Mouse (Mus musculus) lung, adult 18-20 months (tissue): ENCODE measurements around the gene Ccni.

Experiments
- DNase-seq, 2 experiments: peaks; one replicate each; pipeline ENCODE4 v3.0.0; 2022; ENCODE audit warnings: mixed read lengths in 2 of 2

Gene Ccni

GRCm38 (mm10) chr5:93190428-93190827 is 15.9 kb downstream of the Ccni start:
- no peak for DNase-seq

- no peak for DNase-seq
Measured at GRCm38 (mm10) chr5:93189607-93190006, 16.7 kb downstream of the Ccni start.

GRCm38 (mm10) chr5:93184548-93184947 is 21.7 kb downstream of the Ccni start:
- no peak for DNase-seq

- no peak for DNase-seq
Measured at GRCm38 (mm10) chr5:93183311-93183710, 23.0 kb downstream of the Ccni start.

- no peak for DNase-seq
Measured at GRCm38 (mm10) chr5:93180252-93180651, 26.0 kb downstream of the Ccni start.

DNA sequence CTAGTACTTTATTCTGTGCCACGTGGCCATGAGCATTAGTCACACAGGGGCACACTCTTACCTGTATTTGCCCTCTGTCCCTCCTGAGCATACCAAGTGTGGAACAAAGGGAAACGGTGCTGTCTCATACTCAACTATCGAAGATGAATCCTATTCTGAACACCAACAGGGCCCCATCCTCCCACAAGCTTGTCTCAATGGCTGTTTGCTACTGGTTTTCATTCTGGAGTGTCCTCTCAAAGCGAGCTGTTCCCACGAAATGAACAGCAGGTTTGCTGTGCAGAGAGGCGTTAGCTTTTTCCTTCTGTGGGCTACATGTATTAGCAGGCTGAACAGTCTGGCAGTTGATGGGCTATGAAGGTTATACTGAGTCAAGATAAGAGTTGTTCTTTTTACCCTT is 27.7 kb downstream of the Ccni start:
- no peak for DNase-seq

- no peak for DNase-seq
Measured at GRCm38 (mm10) chr5:93174675-93175074, 31.6 kb downstream of the Ccni start.

GRCm38 (mm10) chr5:93172536-93172935 is 33.8 kb downstream of the Ccni start:
- no peak for DNase-seq

DNA sequence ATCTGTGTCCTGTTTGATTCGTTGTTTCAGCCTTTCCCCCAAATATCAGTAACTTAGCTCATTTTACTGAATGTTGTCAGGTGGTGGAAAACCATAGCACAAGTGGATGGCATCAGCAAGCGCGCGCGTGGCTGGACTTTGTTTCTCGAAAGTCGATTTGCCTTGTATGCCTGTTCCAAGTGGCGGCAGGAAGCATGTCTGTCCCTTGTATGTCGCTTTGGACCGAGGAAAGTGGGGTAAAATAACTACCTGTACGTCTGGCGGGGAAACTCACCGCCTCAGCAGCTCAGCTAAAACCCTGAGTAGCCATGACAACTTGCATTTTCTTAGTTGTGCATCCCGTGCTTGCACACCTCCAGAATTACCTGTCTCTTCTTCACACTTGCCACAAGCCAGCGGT is 34.9 kb downstream of the Ccni start:
- no peak for DNase-seq

DNA sequence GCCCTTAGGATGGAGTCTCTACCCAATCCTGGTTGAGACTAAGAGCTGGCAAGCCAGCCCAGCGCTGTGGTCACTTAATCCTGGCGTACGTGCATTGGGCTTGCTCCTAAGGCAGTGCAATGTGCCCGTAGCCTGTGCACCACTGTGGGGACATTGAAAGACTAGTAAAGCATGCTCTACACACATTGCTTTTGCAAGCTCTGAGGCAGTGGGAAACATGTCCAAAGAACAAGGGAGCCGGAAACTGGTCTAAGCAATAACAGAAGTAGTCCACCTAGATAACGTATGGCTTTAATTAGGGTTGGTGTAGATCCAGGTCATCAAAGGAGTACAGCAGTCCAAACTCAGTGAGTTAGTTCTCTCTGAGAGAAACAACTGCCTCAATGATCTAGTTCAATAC is 37.6 kb downstream of the Ccni start:
- no peak for DNase-seq

DNA sequence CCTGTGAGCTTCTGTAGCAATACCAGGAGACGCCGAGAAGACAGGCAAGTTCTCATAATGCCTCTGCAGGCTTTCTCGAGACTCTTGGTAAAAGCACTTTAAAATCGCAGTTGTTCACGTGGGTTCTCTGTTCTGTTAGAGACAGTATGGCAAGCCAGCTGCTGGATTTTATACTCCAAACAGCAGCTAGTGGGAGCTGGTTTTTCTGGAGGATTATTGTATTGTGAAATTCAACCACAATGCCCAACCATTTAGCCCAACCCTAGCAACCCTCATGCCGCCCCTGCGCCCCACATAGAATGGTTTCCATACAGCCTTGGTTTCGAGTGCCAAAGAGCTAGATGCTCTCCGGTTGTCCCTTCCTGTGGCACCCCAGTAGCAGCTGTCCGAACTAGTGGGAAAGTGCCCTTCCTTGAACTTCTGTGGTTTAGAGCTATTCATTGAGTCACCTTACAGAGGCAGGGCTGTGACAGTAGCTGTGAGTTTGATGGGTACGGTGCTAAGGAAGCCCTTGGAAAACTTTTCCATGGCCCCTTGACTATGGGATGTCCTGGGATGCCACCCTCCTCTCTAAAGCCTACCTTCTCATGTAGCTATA is 38.3 kb downstream of the Ccni start:
- DNase-seq: no peak

DNA sequence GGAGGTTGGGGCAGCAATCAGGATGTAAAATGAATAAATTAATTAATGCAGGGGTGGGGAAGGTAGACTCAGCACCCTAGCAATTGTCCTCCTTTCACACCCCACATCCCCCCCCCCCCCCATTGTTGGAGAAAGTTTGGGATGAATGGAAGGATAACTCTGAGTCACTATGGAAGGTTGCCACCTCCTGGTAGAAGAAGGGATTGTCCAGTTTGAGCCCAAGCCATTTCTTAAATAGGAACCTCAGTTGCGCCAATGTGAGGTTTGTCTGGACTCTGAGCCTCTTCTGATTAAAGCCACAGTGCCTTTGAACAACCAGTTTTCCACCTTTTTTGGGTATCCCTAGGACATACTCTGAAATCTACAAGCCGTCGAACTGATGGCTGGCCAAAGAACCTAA is 42.8 kb downstream of the Ccni start:
- DNase-seq: peak in 1 of 2 experiments; percentile 55

DNA sequence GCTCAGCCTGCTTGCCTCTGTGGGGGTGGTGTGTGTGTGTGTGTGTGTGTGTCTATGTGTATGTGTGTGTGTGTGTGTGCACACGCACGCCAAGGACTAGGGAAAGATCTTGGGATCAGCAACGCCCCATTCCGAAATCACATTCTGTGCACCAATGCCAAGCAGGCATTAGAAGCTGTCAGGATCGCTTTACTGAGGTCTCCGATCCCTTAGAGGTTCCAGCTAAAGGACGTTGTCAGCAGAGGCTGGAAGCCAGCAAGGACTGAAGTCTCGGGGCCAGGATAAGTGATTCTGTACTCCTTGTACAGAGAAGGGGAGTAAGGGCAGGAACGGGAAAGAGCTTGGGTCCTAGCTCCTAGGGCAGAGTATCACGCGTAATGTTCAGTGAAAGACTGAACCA is 51.9 kb downstream of the Ccni start:
- no peak for DNase-seq

DNA sequence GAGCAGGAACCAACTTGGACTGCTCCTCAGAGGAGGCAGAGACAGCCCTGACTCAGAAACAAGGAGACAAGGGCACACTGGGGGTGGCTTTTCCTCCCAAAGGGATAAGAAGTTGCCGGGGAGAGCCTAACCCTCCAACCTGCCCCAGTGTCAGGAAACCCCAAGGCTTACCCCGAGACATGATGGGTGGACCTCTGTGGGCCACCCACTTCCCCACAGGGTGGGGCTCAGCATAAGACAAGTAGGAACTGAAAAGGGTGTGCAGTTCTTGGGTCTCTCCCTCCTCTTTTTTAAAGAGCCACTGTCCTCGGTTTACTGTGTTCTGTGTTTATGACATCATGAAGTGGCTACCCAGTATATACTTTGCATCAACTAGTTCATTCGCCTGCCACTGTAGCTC is 53.8 kb downstream of the Ccni start:
- peak; percentile 35 to 40 for DNase-seq

DNA sequence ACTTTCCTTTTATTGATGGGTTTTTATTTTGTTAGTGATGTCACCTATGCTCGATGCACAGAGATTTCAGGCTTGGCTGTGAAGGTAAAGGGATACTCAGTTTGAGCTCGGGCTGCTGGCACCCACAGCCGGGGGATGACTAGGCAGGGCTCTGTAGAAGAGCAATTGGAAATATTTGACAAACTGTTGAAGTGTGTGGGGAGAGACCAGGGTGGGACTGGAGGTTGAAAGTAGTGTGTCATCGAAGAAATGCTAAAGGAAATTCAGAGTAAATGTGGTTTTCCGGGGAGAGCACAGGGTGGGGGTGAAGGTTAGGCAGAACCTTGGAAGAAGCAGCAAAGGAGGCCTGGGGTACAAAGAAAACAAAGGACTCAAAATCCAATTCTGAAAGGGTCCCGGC is 54.3 kb downstream of the Ccni start:
- DNase-seq: peak; percentile 17 to 24

DNA sequence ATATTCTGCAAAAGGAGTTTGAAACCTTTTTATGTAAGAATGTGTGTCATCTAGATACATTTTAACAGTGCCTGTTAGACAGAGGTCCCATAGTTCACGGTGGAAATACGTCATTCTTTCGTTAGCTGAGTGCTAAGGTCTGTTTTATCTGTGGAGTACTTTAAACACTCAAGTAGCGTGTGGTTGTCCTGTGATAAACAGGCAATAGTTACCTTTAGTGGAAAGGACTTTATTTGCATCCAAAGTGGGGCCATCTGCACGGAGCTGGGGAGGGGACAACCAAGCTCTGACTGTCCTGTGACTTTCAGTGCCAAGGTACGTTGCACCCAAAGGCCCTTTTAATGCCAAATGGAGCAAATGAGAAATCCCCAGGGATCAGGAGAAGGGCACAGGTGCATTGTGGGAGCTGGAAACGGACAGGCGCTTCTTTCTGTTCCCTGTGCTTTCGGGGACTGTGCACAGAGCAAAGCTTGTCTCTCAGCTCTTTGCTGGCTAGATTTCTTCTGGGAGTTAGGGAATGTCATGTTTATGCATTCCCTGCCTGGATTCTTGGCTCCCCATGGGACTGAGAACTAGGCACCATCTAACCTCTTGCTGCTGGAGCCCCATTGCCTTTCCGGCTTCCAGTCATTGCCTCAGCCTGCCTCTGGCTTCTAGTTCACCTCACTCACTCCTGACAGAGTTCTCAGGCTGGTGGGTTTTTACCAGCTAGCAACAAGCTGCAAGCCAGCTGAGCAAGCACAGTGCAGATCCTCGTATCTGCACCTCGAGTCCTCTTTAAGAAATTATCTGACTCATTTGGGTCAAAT is 56.1 kb downstream of the Ccni start:
- peak; percentile 33 to 38 for DNase-seq

DNA sequence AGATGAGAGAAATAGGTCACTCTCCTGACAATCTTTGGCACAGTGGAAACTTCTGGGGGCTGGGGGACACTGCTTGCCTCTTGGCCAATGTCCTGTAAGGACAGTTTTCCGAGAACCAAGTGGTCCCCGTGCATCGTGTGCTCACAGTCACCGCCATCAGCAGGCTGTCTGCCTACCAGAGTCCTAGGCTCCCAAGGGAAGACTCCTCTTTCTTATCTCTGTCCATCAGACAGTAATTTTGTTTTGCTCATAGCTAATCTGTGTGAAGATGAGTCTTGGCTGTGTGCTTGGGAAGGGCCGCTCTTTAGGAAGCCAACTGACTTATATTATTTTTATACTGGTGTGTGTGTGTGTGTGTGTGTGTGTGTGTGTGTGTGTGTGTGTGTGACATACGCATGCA is 60.8 kb downstream of the Ccni start:
- DNase-seq: no peak

DNA sequence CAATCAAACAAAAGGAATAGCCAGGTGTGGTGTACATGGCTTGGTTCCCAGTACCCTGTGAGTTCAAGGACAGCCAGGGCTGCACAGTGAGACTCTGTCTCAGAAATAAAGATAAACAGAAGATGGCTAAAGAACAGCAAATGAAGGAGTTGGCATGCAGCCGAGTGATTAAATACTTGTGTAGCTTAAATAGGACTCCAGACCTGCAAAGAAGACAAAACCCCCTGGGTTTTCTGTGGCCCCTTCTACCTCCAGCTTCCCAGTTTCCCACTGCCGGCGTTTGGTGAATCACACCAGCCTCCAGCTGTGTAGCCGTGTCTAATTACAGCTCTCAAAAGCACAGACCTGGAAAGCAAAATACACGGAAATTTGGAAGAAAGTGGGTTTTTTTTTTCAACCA is 61.4 kb downstream of the Ccni start:
- DNase-seq: no peak

GRCm38 (mm10) chr5:93143360-93144091 is 62.8 kb downstream of the Ccni start:
- no peak for DNase-seq

GRCm38 (mm10) chr5:93140747-93141146 is 65.5 kb downstream of the Ccni start:
- no peak for DNase-seq

- DNase-seq: no peak
Measured at GRCm38 (mm10) chr5:93139350-93139749, 66.9 kb downstream of the Ccni start.

DNA sequence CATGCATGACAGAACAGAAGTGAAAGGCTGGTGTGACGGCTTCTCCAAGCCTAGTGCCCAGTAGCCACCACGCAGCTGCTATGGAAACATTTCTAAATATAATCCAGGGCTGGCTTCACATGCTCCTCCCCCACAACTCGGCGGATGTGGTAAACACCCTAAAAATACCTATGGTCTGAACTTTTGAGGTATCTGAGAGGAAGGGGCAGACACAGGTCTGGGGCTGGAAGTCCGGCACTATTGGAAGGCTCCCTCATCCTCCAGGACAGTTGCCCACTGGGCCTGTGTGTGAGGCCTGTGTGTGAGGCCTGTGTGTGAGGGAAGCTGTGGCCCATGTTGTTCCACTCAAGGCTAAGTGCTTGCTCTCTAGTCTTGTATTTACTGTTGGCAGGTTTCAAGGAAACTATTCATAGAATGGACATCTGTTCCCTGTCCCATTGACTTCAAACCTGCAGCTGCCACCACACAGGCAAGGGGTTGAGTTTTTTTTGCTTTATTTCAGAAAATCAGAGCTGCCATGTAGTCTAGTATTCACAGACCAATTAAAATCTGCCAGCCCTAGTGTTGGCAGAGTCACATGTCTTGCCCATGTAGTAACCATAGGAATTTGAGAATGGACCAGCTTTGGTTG is 69.2 kb downstream of the Ccni start:
- DNase-seq: peak; percentile 61 to 62

DNA sequence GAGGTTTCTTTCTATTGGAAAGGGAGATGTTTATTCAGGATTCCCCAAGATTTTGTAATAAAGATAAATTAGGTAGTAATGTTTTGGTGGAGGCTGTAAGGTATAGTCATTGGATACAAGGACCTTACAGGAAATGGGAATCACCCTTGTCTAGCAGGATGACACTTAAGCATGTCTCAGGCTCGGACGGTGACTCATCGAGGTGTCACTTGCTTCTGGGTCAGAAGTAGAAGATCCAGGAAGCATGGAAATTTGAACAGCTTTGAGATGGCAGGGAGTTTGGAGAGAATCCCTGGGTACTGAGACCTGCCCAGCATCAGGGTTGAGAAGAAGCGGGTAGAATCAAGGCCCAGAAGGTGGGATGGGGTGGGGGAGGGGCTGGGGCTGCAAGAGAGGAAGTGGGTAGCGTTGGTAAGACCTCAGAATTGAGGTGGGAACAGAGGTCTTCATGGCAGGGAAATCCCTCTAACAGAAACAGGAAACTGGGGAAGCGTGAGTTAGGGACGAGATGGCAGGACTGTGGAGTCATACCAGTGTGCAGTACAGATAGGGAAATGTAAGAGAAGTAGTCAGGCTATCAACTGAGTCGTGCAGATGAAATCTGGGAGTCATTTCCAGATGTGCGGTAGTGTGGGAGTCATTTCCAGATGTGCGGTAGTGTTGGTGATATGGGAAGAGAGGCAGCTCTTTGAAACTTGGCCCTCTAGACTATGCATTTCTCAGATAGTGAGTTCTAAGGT is 70.8 kb downstream of the Ccni start:
- DNase-seq: no peak
